Mouse (Mus musculus) ES-CJ7 (cell line): ENCODE measurements around the gene Mamstr.
A peak's percentile ranks its signal among the peaks of the same experiment; 100 is the strongest.

Experiments
- DNase-seq: peaks from one replicate; pipeline ENCODE4 v3.0.0; 2011; ENCODE audit warnings: low read depth, low spot score

The Mamstr gene

GRCm38 (mm10) chr7:45639561-45640027 is at the start of gene Mamstr:
Gene Mamstr (plus strand): TSS chr7:45639977.
- peak; percentile 62 for DNase-seq

DNA sequence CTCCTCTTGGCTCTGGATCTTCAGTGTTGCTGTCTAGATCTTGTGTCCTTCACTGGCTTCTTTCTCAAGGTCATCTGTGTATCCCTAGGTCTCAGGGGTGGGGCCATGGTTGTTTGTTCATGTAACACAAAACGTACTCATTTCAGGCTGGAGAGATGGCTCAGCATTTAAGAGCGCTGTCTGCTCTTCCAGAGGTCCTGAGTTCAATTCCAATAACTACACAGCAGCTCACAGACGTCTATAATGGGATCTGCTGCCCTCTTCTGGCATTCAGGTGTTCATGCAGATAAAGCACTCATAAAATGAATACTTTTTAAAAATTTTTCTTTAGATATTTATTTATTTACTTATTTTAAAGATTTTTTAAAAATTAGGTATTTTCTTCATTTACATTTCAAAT is 48.9 kb upstream of the Mamstr start:
- DNase-seq = peak; percentile 43

GRCm38 (mm10) chr7:45591880-45592279 is 47.9 kb upstream of the Mamstr start:
- DNase-seq = no peak

DNA sequence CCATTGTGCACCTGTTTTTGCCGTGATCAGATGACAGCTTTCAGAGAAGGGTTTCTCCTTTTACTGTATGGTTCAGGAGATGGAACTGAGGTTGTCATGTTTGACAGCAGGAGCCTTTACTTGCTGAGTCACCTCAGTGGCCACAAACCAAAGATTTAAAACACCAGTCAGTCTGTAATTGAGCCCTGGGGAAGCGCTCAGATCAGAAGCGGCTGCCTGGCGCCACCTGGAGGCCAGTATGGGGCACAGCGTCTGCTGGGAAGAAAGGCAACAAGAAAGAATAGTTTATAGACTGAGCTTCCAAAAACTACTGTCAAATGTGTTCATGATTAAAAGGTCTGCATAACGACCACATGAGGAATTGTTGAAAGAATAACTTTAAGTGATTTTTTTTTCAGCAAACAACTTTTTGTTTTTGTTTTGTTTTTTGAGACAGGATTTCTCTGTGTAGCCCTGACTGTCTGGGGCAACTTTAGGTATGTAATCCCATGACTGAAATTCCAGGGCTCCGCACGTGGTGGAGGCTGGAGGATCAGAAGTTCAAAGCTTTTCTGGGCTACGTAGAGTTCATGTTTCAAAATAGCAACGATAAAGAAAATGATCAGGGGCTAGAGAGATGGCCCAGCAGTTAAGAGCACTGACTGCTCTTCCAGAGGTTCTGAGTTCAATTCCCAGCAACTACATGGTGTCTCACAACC is 46.5 kb upstream of the Mamstr start:
- peak; percentile 79 for DNase-seq

GRCm38 (mm10) chr7:45595176-45595575 is 44.6 kb upstream of the Mamstr start:
- peak; percentile 83 for DNase-seq

GRCm38 (mm10) chr7:45596107-45596506 is 43.7 kb upstream of the Mamstr start:
- no peak for DNase-seq

DNA sequence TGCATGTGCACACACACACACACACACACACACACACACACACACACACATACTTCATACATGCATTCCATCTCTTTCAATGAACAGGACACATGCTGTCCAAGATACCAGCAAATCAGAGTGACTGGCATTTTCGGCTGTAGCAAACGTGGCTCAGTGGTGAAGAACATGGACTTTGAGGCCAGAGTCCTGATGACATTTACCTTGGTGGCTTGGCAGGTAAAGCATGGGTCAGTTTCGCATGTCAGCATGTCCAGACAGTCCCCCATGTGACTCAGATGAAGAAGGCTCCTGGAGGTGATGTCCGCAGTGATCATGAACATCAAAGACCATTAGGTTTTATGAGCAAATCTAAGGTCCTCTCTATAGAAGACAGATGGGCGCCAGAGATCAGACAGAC is 42.8 kb upstream of the Mamstr start:
- no peak for DNase-seq

DNA sequence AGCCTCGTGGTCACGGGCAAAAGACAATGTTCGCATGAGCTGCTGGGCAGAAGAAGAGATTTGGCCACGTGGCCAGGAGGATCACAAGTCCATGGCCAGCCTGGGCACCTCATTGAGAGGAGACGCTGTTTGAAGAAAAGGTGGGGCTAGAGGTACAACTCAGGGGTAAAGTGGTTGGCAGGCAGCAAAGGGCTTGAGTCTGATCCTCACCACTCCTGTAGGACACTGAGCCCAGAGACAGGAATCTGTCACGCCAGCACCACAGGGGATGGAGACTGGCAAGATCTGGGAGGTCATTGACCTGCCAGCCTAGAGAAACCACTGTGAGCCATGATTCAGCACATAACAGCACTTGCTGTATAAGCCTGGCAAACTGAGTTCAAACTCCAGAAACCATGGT is 42.2 kb upstream of the Mamstr start:
- DNase-seq = no peak

DNA sequence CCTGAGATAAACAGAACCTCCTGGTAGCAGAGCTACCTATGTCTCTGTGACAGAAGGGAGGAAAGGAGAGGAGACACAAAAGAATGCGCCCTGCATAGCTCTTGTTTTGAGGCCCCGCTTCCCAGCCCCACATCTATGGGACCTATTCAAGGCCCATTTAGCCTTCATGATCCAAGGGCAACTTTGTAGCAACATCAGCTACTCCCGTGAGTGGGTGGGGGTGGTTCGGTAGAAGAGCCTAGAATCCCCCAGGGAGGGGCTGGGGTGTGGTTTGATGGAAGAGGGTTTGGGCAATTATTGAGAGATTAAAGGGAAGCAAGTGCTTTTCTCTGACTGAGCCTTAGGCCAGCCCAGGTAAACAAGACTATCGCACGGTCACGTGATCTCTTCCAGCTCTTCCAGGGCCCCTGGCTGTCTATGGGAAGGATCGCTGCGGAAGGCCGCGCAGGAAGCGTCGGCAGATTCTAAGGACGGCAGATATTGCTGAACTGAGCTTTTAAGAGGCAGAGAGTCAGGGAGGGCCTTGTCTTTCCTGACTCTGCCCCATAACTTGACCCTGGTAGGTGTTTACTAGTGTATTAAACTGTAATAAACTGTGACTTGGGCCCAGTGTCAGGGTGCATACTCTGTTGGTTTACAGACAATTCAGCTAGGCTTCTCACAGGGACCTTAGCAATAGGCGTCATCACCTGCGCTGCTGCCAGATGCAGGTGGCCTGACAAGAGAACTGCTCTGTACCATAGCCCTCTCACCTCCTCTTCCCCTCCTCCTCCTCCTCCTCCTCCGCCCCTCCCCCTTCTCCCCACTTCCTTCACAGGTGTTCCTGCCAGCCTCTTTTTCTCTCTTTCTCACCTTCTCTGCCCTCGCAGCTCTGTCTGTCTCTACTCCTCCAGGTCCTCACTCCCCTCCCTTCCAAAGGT is 40.6 kb upstream of the Mamstr start:
- peak; percentile 35 for DNase-seq

GRCm38 (mm10) chr7:45605704-45606289 is 34.0 kb upstream of the Mamstr start:
- no peak for DNase-seq

- DNase-seq = no peak
Observed at GRCm38 (mm10) chr7:45609511-45609910, 30.3 kb upstream of the Mamstr start.

DNA sequence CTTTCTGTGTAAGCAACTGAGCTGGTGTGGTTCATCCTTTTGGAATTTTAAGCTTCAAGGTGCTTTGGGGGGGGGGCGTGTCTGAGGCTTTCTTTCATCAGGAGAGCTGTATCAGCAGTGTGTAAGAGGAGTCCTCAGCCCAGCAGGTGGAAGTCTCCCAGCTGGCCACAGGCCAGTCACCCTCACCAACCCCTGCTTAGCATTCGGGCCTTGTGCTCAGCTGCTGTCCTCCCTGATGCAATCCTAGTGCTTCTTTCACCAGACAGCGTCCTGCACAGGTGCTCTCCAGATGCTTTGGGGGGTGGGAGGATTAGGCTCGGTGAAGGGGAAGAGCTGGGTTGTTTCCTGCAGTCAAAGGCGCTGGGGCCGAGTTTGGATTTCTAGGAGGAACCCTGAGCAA is 23.5 kb upstream of the Mamstr start:
- no peak for DNase-seq

DNA sequence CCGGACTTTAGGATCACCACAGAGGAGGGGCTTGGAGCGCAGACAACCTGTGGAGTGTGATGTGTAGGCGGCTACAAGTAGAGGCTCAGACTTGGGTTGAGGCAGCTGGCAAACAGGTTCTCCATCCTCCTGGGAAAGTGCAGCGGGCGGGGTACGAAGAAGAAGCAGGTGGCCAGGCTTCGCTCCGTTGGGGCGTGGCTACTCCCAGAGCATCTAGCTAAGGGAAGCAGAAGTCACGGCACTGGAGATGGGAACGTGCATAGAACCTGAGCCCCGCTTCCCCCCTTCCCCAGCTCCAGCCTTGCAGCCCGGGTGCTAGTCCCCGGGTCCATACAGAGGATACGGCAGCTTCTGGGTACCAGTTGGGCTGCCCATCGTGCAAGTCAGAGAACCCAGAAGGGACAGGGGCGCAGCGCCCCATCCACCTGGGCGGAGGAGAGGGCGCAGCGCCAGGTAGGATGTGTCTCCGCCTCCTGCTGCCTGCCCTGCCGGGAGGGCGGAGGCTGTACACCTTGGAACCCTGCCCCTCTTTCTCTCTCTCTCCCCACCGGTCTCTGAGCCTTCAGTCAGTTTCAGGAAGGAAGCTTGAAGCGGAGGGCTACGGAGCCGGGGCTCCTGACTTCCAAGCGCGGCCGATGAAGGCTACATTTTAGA is 22.6 kb upstream of the Mamstr start, which contains the start of gene Fut1:
TSS of gene Fut1 (plus strand) at position 248 of the 654 bp plus-strand sequence.
- peak; percentile 39 for DNase-seq

- DNase-seq = no peak
Observed at GRCm38 (mm10) chr7:45618316-45618715, 21.5 kb upstream of the Mamstr start.

DNA sequence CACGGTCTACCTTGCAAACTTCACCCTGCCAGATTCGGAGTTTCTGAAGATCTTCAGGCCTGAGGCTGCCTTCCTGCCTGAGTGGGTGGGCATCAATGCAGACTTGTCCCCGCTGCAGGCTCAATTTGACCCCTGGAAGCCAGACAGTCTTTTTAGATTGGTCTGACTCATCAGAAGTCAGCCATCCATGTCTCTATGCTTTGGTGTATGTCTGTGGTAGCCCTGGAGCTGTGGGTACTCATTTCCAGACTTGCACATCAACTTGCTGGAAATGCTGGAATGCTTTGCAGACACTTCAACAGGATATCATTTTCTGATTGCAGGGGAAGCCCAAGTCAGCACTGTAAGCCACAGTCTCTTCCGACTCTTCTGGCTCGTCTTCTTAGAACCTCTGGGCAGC is 20.2 kb upstream of the Mamstr start:
- DNase-seq = no peak

DNA sequence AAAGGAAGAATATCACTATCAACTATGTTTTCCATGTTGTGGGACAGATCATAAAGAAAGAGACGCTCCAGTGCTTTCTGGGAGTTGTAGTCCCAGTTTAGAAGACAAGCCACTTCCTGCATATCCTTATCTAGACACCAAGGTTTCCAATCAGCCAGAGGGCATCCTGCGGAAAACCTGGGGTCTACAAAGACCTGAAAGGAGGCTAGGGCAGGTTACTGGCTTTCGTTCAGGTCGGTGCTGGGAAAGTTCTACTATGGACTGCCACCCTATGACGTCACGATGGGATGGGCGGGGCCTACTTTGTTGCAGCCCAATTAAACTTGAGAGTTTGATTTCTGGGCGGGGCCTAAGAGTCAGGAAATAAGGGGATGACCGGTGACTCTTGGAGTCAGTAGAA is 18.3 kb upstream of the Mamstr start, which contains the start of gene Izumo1:
TSS of gene Izumo1 (plus strand) at position 369 of the 400 bp plus-strand sequence.
- DNase-seq = peak; percentile 83

GRCm38 (mm10) chr7:45623507-45623906 is 16.3 kb upstream of the Mamstr start:
- no peak for DNase-seq

GRCm38 (mm10) chr7:45624718-45625117 is 15.1 kb upstream of the Mamstr start:
- no peak for DNase-seq

GRCm38 (mm10) chr7:45625481-45625880 is 14.3 kb upstream of the Mamstr start:
- no peak for DNase-seq

- no peak for DNase-seq
Observed at GRCm38 (mm10) chr7:45626571-45627076, 13.2 kb upstream of the Mamstr start.

DNA sequence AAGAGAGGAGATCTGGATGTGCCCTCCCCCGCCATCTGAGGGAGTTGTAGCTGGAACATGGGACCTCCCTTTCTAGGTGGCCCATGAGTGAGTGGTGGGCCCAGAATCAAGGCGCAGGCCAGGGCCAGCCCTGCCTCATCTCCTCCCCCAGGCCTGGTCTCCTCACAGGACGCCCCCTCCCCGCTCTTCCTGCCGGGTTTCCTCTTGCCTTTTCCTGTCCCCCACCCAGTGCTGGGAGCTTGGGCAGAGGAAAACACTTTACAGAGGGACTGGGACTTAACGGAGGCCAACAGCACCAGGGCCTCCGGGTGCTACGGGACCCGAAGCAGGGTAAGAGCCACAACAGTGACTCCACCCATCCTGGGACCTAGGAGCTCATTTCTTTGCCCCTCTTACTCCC is 12.5 kb upstream of the Mamstr start, which contains the start of gene Rasip1:
TSS of gene Rasip1 (plus strand) at position 228 of the 400 bp plus-strand sequence.
- no peak for DNase-seq
